Mouse (Mus musculus) retina, adult 2 months (tissue): Measurements from ENCODE around the gene Sh2d7.

Source experiments
- DNase-seq: peaks from one replicate; pipeline ENCODE4 v3.0.0-alpha.2; 2012; ENCODE audit warnings: low read depth, low spot score

Gene Sh2d7

GRCm38 (mm10) chr9:54538684-54539083 lies at the start of gene Sh2d7:
TSS of gene Sh2d7 (plus strand) at chr9:54538984.
- no peak for DNase-seq

- DNase-seq, result no peak
These were observed 49.2 kb upstream of the Sh2d7 start for GRCm38 (mm10) chr9:54489599-54489998.

- no peak for DNase-seq
These were observed 48.4 kb upstream of the Sh2d7 start for GRCm38 (mm10) chr9:54490431-54490830.

- no peak for DNase-seq
These were observed 39.5 kb upstream of the Sh2d7 start for GRCm38 (mm10) chr9:54499291-54499690.

- no peak for DNase-seq
These were observed 39.0 kb upstream of the Sh2d7 start for GRCm38 (mm10) chr9:54499791-54500190.

GRCm38 (mm10) chr9:54500832-54501452 lies 37.8 kb upstream of the Sh2d7 start:
- DNase-seq, result no peak

GRCm38 (mm10) chr9:54501453-54502110 lies 37.2 kb upstream of the Sh2d7 start, which contains the start of gene Dmxl2:
TSS of gene Dmxl2 (minus strand) at chr9:54501626.
- peak; percentile 93 for DNase-seq

- DNase-seq, result no peak
These were observed 36.7 kb upstream of the Sh2d7 start for GRCm38 (mm10) chr9:54502111-54502495.

GRCm38 (mm10) chr9:54502873-54503272 lies 35.9 kb upstream of the Sh2d7 start:
- DNase-seq, result no peak

- DNase-seq, result no peak
These were observed 22.8 kb upstream of the Sh2d7 start for GRCm38 (mm10) chr9:54515991-54516390.

GRCm38 (mm10) chr9:54518921-54519320 lies 19.9 kb upstream of the Sh2d7 start:
- no peak for DNase-seq

GRCm38 (mm10) chr9:54520286-54520685 lies 18.5 kb upstream of the Sh2d7 start:
- no peak for DNase-seq

- no peak for DNase-seq
These were observed 11.1 kb upstream of the Sh2d7 start for GRCm38 (mm10) chr9:54527694-54528093.

- no peak for DNase-seq
These were observed 8.8 kb upstream of the Sh2d7 start for GRCm38 (mm10) chr9:54529950-54530349.

GRCm38 (mm10) chr9:54530836-54531235 lies 7.9 kb upstream of the Sh2d7 start:
- no peak for DNase-seq

- DNase-seq, result peak; percentile 53
These were observed 7.4 kb upstream of the Sh2d7 start for GRCm38 (mm10) chr9:54531421-54531820.

GRCm38 (mm10) chr9:54532926-54533325 lies 5.9 kb upstream of the Sh2d7 start:
- no peak for DNase-seq

- no peak for DNase-seq
These were observed 4.8 kb upstream of the Sh2d7 start for GRCm38 (mm10) chr9:54533975-54534374.

- no peak for DNase-seq
These were observed 2.5 kb upstream of the Sh2d7 start for GRCm38 (mm10) chr9:54536236-54536635.

GRCm38 (mm10) chr9:54537030-54537429 lies 1.8 kb upstream of the Sh2d7 start:
- DNase-seq, result no peak

GRCm38 (mm10) chr9:54537480-54537879 lies 1.3 kb upstream of the Sh2d7 start:
- no peak for DNase-seq

GRCm38 (mm10) chr9:54538244-54538643 lies 540 bp upstream of the Sh2d7 start:
- no peak for DNase-seq

- DNase-seq, result no peak
These were observed 2.0 kb downstream of the Sh2d7 start for GRCm38 (mm10) chr9:54540801-54541200.
